Mouse (Mus musculus) neutrophil, adult 65 days (primary cell): ENCODE results near the gene Ap2a2. TPM values are rescaled to one million over a fixed set of nuclear protein-coding genes. Genes with fewer than 3 reads are reported as not detected.

Experiments used
- total RNA-seq: library from RNA; stranded (reverse); gene quantifications from 2 replicates; pipeline ENCODE4 v1.2.4, GENCODE M21; 2023

The Ap2a2 gene
- 76.8 and 96.1 TPM in 2 replicates for total RNA-seq

GRCm38 (mm10) chr7:141561682-141562391 lies at the start of gene Ap2a2:
Ap2a2 (plus strand) TSS chr7:141562173.

GRCm38 (mm10) chr7:141539556-141540311 lies 22.2 kb upstream of the Ap2a2 start, which contains the start of gene Chid1:
Chid1 (minus strand) TSS chr7:141539857.

Other genes with a start within 250 kb of the Ap2a2 start
- 24.8 and 29.7 TPM in 2 replicates for gene Deaf1, start 234.5 kb upstream of the Ap2a2 start, total RNA-seq
- gene Tmem80, start 234.4 kb upstream of the Ap2a2 start, total RNA-seq, result 7.0 and 7.4 TPM in 2 replicates
- gene Eps8l2, start 223.3 kb upstream of the Ap2a2 start, total RNA-seq, result 0.47 and 0.66 TPM in 2 replicates
- 730 and 774 TPM in 2 replicates for gene Taldo1, start 170.0 kb upstream of the Ap2a2 start, total RNA-seq
- 15.3 and 17.2 TPM in 2 replicates for gene Gatd1, start 148.0 kb upstream of the Ap2a2 start, total RNA-seq
- not detected in 2 replicates for gene Cend1, start 132.7 kb upstream of the Ap2a2 start, total RNA-seq
- 10.3 and 12.4 TPM in 2 replicates for gene Slc25a22, start 124.3 kb upstream of the Ap2a2 start, total RNA-seq
- gene Pidd1, start 118.1 kb upstream of the Ap2a2 start, total RNA-seq, result 7.9 and 11.7 TPM in 2 replicates
- gene Rplp2, start 114.8 kb upstream of the Ap2a2 start, total RNA-seq, result 574 and 716 TPM in 2 replicates
- gene Pnpla2, start 107.0 kb upstream of the Ap2a2 start, total RNA-seq, result 113 and 121 TPM in 2 replicates
- 5.1 and 7.2 TPM in 2 replicates for gene Cracr2b, start 101.1 kb upstream of the Ap2a2 start, total RNA-seq
- 9.1 and 14.0 TPM in 2 replicates for gene Cd151, start 94.8 kb upstream of the Ap2a2 start, total RNA-seq
- 8.3 and 8.5 TPM in 2 replicates for gene Polr2l, start 87.0 kb upstream of the Ap2a2 start, total RNA-seq
- 1.5 and 3.1 TPM in 2 replicates for gene Tspan4, start 86.9 kb upstream of the Ap2a2 start, total RNA-seq
- gene Chid1, start 22.3 kb upstream of the Ap2a2 start, total RNA-seq, result 16.3 and 17.7 TPM in 2 replicates
- 0.07 and 0.16 TPM in 2 replicates for gene Muc6, start 93.1 kb downstream of the Ap2a2 start, total RNA-seq
- 0.86 and 0.95 TPM in 2 replicates for gene Muc2, start 128.2 kb downstream of the Ap2a2 start, total RNA-seq
- not detected in 2 replicates for gene Muc5ac, start 226.8 kb downstream of the Ap2a2 start, total RNA-seq